Mouse (Mus musculus) CH12.LX (cell line): Measurements from ENCODE around the gene Smarcc2. TPM values are rescaled to one million over a fixed set of nuclear protein-coding genes. Genes with fewer than 3 reads are reported as not detected.

Experiments used
- DNase-seq: peaks from one replicate; pipeline ENCODE4 v3.0.0-alpha.2; 2013; ENCODE audit errors: extremely low read depth
- H3K27ac ChIP-seq: 2 replicates; pipeline ENCODE4 v1.5.1; 2012; ENCODE audit warnings: low read depth, mild to moderate bottlenecking, control low read depth, moderate library complexity; ENCODE audit not compliant: insufficient read depth
- H3K27me3 ChIP-seq: replicated peaks from 2 replicates; pipeline ENCODE3; 2012; ENCODE audit warnings: inconsistent platforms
- H3K36me3 ChIP-seq, 2 experiments: replicated peaks in 1 of 2; 2 replicates each; pipeline versions ENCODE3 to v1.6.1; 2012; ENCODE audit warnings: inconsistent platforms in 1 of 2, low read length in 1 of 2, mild to moderate bottlenecking in 1 of 2, mixed read lengths in 1 of 2, moderate library complexity in 1 of 2; ENCODE audit not compliant: control insufficient read depth in 1 of 2, insufficient read depth in 1 of 2
- H3K4me1 ChIP-seq, 2 experiments: 2 replicates each; pipeline ENCODE4 v1.6.1; 2012; ENCODE audit warnings: inconsistent platforms in 1 of 2, moderate library complexity in 1 of 2; ENCODE audit not compliant: insufficient read depth in 2 of 2, control insufficient read depth in 1 of 2
- H3K4me2 ChIP-seq: 2 replicates; pipeline ENCODE4 v1.6.1; 2012; ENCODE audit warnings: low read depth, mild to moderate bottlenecking, control low read depth; ENCODE audit not compliant: poor library complexity, insufficient read depth, severe bottlenecking
- H3K4me3 ChIP-seq, 3 experiments: fragments of 150-350 bp in 1 of 3; sonication (generic) in 1 of 3; replicated peaks in 1 of 3; 2 replicates each; pipeline versions ENCODE3 to v1.5.1; 2011 to 2012; ENCODE audit warnings: low read depth in 2 of 3, low read length in 2 of 3, mild to moderate bottlenecking in 2 of 3, moderate library complexity in 2 of 3, control low read depth in 1 of 3, improper control_type of control experiment in 1 of 3, inconsistent platforms in 1 of 3, mixed read lengths in 1 of 3; ENCODE audit not compliant: poor library complexity in 1 of 3
- H3K79me2 ChIP-seq: replicated peaks from 2 replicates; pipeline ENCODE4 v1.6.1; 2012; ENCODE audit warnings: mild to moderate bottlenecking, moderate library complexity; ENCODE audit not compliant: control insufficient read depth, poor library complexity, insufficient read depth, severe bottlenecking; ENCODE audit errors: extremely low read depth
- H3K9ac ChIP-seq: 2 replicates; pipeline ENCODE4 v1.6.1; 2012; ENCODE audit warnings: low read depth, mild to moderate bottlenecking, control low read depth, moderate library complexity; ENCODE audit not compliant: insufficient read depth
- H3K9me3 ChIP-seq: replicated peaks from 2 replicates; pipeline ENCODE3; 2012; ENCODE audit warnings: low read length, inconsistent platforms, mixed read lengths
- BHLHE40 ChIP-seq: IDR thresholded peaks from 2 replicates; pipeline ENCODE4 v1.6.1; 2011; ENCODE audit warnings: mild to moderate bottlenecking, low read depth, low read length, improper control_type of control experiment
- E2F4 ChIP-seq: IDR thresholded peaks from 2 replicates; pipeline ENCODE4 v1.6.1; 2011; ENCODE audit warnings: low read depth, low read length, improper control_type of control experiment; ENCODE audit not compliant: insufficient replicate concordance
- ELF1 ChIP-seq: IDR thresholded peaks from 2 replicates; pipeline ENCODE4 v1.6.1; 2014; ENCODE audit warnings: low read depth, mild to moderate bottlenecking, inconsistent platforms, low read length, improper control_type of control experiment
- ETS1 ChIP-seq: conservative IDR thresholded peaks from 2 replicates; pipeline ENCODE4 v1.6.1; 2012; ENCODE audit warnings: low read depth, mild to moderate bottlenecking, inconsistent platforms, low read length, improper control_type of control experiment, moderate library complexity
- MEF2A ChIP-seq: IDR thresholded peaks from 2 replicates; pipeline ENCODE4 v1.6.1; 2014; ENCODE audit warnings: low read depth, mild to moderate bottlenecking, inconsistent platforms, low read length, improper control_type of control experiment, borderline replicate concordance
- MXI1 ChIP-seq: IDR thresholded peaks from 2 replicates; pipeline ENCODE4 v1.6.1; 2011; ENCODE audit warnings: mild to moderate bottlenecking, low read depth, low read length, improper control_type of control experiment
- MYC ChIP-seq: IDR thresholded peaks from 2 replicates; pipeline ENCODE4 v1.6.1; 2011; ENCODE audit warnings: low read depth, mild to moderate bottlenecking, improper control_type of control experiment, low read length
- SIN3A ChIP-seq: IDR thresholded peaks from 2 replicates; pipeline ENCODE4 v1.6.1; 2012; ENCODE audit warnings: low read length, improper control_type of control experiment, inconsistent platforms
- TCF12 ChIP-seq: IDR thresholded peaks from 2 replicates; pipeline ENCODE4 v1.6.1; 2014; ENCODE audit warnings: low read depth, mild to moderate bottlenecking, inconsistent platforms, low read length, improper control_type of control experiment
- UBTF ChIP-seq: IDR thresholded peaks from 2 replicates; pipeline ENCODE4 v1.6.1; 2012; ENCODE audit warnings: low read depth, mild to moderate bottlenecking, inconsistent platforms, low read length, improper control_type of control experiment, moderate library complexity
- USF1 ChIP-seq: IDR thresholded peaks from 2 replicates; pipeline ENCODE4 v1.6.1; 2014; ENCODE audit warnings: low read depth, mild to moderate bottlenecking, inconsistent platforms, low read length, improper control_type of control experiment
- USF2 ChIP-seq: conservative IDR thresholded peaks from 2 replicates; pipeline ENCODE4 v1.6.1; 2011; ENCODE audit warnings: low read depth, low read length, improper control_type of control experiment
- ZC3H11A ChIP-seq: IDR thresholded peaks from 2 replicates; pipeline ENCODE4 v1.6.1; 2012; ENCODE audit warnings: low read depth, mild to moderate bottlenecking, inconsistent platforms, low read length, improper control_type of control experiment
- ZNF384 ChIP-seq: IDR thresholded peaks from 2 replicates; pipeline ENCODE4 v1.6.1; 2012; ENCODE audit warnings: low read depth, low read length, improper control_type of control experiment, inconsistent platforms
- dilution Hi-C: fragments of 300-500 bp; cut with MboI; formaldehyde crosslinking; loops from 2 replicates; pipeline ENCODE4 v1.14.3; 2020; ENCODE audit warnings: low sequenced_read_pairs; ENCODE audit not compliant: extremely low pct_unique_long_range_greater_than_20kb, extremely low pct_ligation_motif_present
- in situ Hi-C: fragments of 300-500 bp; cut with MboI; formaldehyde crosslinking; loops from 3 replicates; pipeline ENCODE4 v1.14.3; 2019; ENCODE audit warnings: low sequenced_read_pairs, low pct_ligation_motif_present, low pct_unique_long_range_greater_than_20kb, mixed read lengths
- polyA plus RNA-seq: library from polyadenylated mRNA; unstranded; fragments of >175 nt; gene quantifications from 2 replicates; pipeline ENCODE4 v1.2.1, GENCODE M21; 2012; ENCODE audit warnings: low read depth; ENCODE audit not compliant: insufficient read length
- total RNA-seq, 2 experiments: library from RNA; depleted of rRNA; stranded (reverse); fragments of 300-350 nt in 1 of 2; fragments of >200 nt in 1 of 2; gene quantifications; 2 replicates each; pipeline ENCODE4 v1.2.3; 2012 to 2014

Smarcc2 gene
- total and polyA plus RNA-seq, 3 experiments, result 6.1 to 42.6 (median 24.8) TPM

DNA sequence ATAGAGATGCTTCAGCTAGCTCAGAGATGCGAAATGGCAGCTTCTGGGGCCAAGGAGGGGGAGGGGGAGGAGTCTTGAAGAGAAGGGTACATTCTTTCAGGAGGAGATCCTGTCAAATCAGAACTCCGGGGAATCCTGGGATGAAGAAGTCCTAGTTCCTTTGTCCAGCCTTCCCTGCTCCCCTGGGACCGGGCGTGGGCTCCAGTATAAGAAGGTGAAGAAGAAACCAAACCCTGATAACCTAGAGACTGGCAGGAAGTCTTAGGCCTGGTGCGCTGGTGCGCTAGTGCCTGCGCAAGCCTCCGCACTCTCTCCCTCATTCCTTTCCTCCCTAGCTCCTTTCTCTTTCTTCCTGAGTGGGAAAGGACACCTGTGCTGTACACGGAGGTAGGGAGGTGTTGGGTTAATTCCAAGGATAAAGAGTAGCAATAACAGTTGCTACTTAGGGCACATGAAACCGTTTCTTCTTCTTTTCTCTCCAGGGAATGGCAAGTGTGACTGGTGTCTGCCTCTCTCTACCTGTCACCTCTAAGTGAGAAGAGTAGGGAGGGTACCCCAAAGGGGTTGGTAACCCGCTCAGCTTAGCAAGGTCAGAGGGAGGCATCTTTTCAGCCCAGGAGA, 65.2 kb downstream of the Smarcc2 start:
- peak overlapping the region; percentile 29 for H3K4me2 ChIP-seq
- peaks cover 31 to 38% of the 10 kb centered on the region in 2 experiments for H3K36me3 ChIP-seq
- H3K4me3 ChIP-seq, result peak overlapping the region; percentile 86 to 92 (median 86)
- no peaks in the 10 kb centered on the region for H3K9me3 ChIP-seq
- no peaks in the 10 kb centered on the region for H3K27me3 ChIP-seq
- peaks cover 0 to 21% of the 10 kb centered on the region in 2 experiments; a peak in 2 of 4 replicates for H3K4me1 ChIP-seq
- H3K79me2 ChIP-seq, result no peaks in the 10 kb centered on the region
- H3K9ac ChIP-seq, result peak overlapping the region; percentile 71
- DNase-seq, result no peak
- in situ Hi-C loops, result no loop called here
- H3K27ac ChIP-seq, result peak overlapping the region; percentile 51; the same call in 1 of the 2 replicates
- dilution Hi-C loops, result no loop called here
- TF ChIP-seq MEF2A, result no peak
- no peak for TF ChIP-seq USF2
- TF ChIP-seq ETS1, result no peak
- no peak for TF ChIP-seq MYC
- no peak for TF ChIP-seq E2F4
- no peak for TF ChIP-seq ZNF384
- 0 out of 2 replicates have a peak, but pooled peaks have one; percentile 7 for TF ChIP-seq BHLHE40
- TF ChIP-seq ZC3H11A, result no peak

DNA sequence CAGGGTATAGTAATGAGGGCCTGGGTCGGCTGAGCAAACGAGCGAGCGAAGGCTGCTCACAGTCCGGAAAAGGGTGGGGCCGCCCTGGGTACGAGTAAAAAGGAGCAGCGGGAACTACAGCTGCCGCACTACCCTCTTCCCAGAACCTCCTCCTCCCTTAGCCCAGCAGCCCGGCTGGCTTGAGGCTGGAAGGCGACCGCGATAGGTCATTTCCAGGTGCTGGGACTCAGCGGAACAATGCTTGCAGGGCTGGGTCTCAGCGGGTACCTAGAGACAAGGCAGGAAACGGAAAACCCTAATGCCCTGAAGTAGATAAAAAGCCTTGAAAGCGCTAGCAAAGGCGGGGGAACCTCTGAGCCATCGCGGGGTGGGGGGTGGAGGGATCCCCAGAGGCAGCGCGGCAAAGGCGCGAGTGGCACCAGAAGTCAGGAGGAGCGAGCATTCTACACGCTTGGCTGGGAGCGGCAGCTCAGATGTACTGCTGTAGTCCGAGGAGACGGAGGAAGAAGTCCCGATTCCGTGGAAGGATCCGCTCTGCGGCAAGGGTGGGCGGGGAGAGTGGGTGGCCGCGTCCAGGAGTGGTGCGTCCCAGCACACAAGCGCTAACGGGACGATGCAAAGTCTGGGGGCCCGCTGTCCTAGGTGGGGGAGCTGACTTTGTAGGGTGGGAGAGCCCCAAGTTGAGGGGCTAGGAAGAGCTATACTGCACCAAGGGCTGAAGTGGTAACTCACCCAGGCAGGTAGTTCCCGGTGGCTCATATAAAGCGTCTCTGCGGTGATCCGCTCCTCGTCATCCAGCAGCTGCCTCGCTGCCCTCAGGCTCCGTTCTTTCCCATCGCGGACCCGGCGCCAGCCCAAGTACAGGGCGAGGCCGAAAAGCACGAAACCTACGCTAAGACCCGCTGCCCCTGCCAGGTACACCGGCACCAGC, 65.9 kb downstream of the Smarcc2 start:
- H3K4me1 ChIP-seq, result peaks cover 0 to 21% of the 10 kb centered on the region in 2 experiments; a peak in 2 of 4 replicates
- dilution Hi-C loops (no loop called here), in situ Hi-C loops (no loop called here)
- peaks cover 26 to 30% of the 10 kb centered on the region in 2 experiments for H3K36me3 ChIP-seq
- H3K27me3 ChIP-seq, result no peaks in the 10 kb centered on the region
- TF ChIP-seq MXI1 (peak; percentile 55), TCF12 (0 out of 2 replicates have a peak, but pooled peaks have one; percentile 15), ELF1 (0 out of 2 replicates have a peak, but pooled peaks have one; percentile 10), USF1 (no peak), UBTF (peak; percentile 76; the same call in 1 of the 2 replicates), ZNF384 (no peak), SIN3A (peak; percentile 54)
- peak overlapping the region; percentile 86 to 92 (median 86) for H3K4me3 ChIP-seq
- no peaks in the 10 kb centered on the region for H3K9me3 ChIP-seq
- no peaks in the 10 kb centered on the region for H3K79me2 ChIP-seq
- peak overlapping the region; percentile 29 for H3K4me2 ChIP-seq
- peak overlapping the region; percentile 71 for H3K9ac ChIP-seq
- peak; percentile 41 for DNase-seq
- H3K27ac ChIP-seq, result peak overlapping the region; percentile 51
